Mouse (Mus musculus): ENCODE measurements around the gene Rnf141. TPM values are rescaled to one million over a fixed set of nuclear protein-coding genes. Genes with fewer than 3 reads are reported as not detected.

Rnf141 gene
- polyA plus RNA-seq, 1 experiment from 2014 or later = 29.3 TPM

GRCm38 (mm10) chr7:110823593-110823992, 20.7 kb downstream of the Rnf141 start:
- H3K27ac ChIP-seq = no peak overlapping the region
- peaks cover 42% of the 10 kb centered on the region for H3K4me1 ChIP-seq
- no peaks in the 10 kb centered on the region for H3K27me3 ChIP-seq (ENCODE audit: insufficient read depth, poor library complexity, severe bottlenecking)
- H3K4me3 ChIP-seq = no peak overlapping the region
- no peak for DNase-seq (ENCODE audit: low spot score)
- 67% methylated on average over 4 of the region's 4 CpGs for WGBS
- peaks cover 42% of the 10 kb centered on the region for H3K36me3 ChIP-seq
- H3K9me3 ChIP-seq = no peaks in the 10 kb centered on the region

DNA sequence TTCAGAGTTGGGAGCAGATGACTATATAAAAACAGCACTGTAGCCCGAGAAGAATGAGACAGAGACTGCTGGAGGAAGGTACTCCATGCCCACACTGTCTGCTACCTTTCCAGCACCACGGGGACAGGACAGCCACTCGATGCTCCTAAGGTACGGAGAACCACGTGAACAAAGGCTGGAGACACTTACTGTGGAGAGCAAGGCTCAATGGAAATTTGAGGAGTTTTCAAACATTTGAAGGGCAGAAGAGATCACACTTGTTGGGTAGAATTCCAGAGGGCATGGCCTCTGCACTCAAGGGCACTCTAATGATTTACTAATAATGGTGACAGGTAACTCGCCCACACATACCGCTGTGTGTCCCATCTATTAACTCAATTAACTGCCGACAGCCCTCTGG, 21.2 kb downstream of the Rnf141 start:
- Histone ChIP-seq H3K36me3 (peaks cover 37% of the 10 kb centered on the region), H3K27me3 (ENCODE audit: insufficient read depth, poor library complexity, severe bottlenecking) (no peaks in the 10 kb centered on the region), H3K27ac (no peak overlapping the region), H3K9me3 (no peaks in the 10 kb centered on the region), H3K4me1 (peaks cover 47% of the 10 kb centered on the region), H3K4me3 (no peak overlapping the region)
- 82% methylated on average over 8 of the region's 8 CpGs for WGBS
- DNase-seq (ENCODE audit: low spot score) = no peak

DNA sequence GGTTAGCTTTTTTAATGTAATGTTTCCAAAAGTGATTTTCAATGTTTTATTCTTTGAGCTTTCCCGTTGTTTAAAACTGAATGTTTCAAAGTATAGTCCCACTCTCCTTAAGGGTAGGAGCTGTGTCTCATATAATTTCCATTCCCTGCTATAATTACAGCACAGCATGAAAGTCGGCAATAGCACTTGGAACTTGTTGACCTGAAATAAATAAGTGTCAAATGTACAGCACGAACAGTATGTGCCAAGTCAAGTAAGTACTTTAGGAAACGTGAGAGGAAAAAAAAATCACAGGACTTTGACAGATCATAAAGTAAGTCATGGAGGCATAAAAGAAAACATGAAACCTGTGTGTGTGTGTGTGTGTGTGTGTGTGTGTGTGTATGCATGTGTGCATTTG, 22.2 kb downstream of the Rnf141 start:
- Histone ChIP-seq H3K27ac (peak overlapping the region; percentile 53; the same call in 1 of the 2 replicates), H3K4me3 (no peak overlapping the region), H3K9me3 (no peaks in the 10 kb centered on the region), H3K27me3 (ENCODE audit: insufficient read depth, poor library complexity, severe bottlenecking) (no peaks in the 10 kb centered on the region), H3K4me1 (peaks cover 48% of the 10 kb centered on the region), H3K36me3 (peaks cover 29% of the 10 kb centered on the region)
- DNase-seq (ENCODE audit: low spot score) = no peak
- 79% methylated on average over 4 of the region's 4 CpGs for WGBS

GRCm38 (mm10) chr7:110821653-110822052, 22.6 kb downstream of the Rnf141 start:
- Histone ChIP-seq H3K27ac (peak overlapping the region; percentile 53; the same call in 1 of the 2 replicates), H3K27me3 (ENCODE audit: insufficient read depth, poor library complexity, severe bottlenecking) (no peaks in the 10 kb centered on the region), H3K4me1 (peaks cover 48% of the 10 kb centered on the region), H3K4me3 (no peak overlapping the region), H3K9me3 (no peaks in the 10 kb centered on the region), H3K36me3 (peaks cover 29% of the 10 kb centered on the region)
- WGBS = 40% methylated on average over 3 of the region's 3 CpGs
- DNase-seq (ENCODE audit: low spot score) = no peak

DNA sequence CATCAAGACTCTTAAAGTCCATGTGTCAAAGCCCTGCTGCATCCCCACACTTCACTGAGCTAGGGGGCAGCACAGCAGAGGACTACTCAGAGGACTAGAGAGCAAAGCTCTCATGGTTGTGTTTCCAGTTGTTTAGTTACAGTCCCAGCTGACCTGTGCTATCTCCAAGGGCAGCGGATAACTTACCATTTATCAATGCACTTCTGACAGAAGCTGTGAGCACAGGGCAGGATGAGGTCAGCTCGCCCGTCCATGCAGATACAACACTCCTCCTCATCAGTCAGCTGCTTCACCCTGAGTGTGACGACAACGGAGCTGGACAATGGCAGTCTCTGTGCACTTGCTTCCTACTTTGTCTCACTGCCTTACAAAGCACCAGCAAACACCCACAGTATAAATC, 23.2 kb downstream of the Rnf141 start:
- Histone ChIP-seq H3K27ac (peak overlapping the region; percentile 53; the same call in 1 of the 2 replicates), H3K4me1 (peaks cover 48% of the 10 kb centered on the region), H3K36me3 (peaks cover 29% of the 10 kb centered on the region), H3K4me3 (no peak overlapping the region), H3K9me3 (no peaks in the 10 kb centered on the region), H3K27me3 (ENCODE audit: insufficient read depth, poor library complexity, severe bottlenecking) (no peaks in the 10 kb centered on the region)
- 10% methylated on average over 5 of the region's 5 CpGs for WGBS
- no peak for DNase-seq (ENCODE audit: low spot score)

- WGBS = 37% methylated on average over 11 of the region's 11 CpGs
- Histone ChIP-seq H3K4me3 (no peak overlapping the region), H3K9me3 (no peaks in the 10 kb centered on the region), H3K4me1 (peaks cover 48% of the 10 kb centered on the region), H3K27me3 (ENCODE audit: insufficient read depth, poor library complexity, severe bottlenecking) (no peaks in the 10 kb centered on the region), H3K27ac (peak overlapping the region; percentile 72), H3K36me3 (peaks cover 16% of the 10 kb centered on the region; the same call in 1 of the 2 replicates)
- no peak for DNase-seq (ENCODE audit: low spot score)
Observed at GRCm38 (mm10) chr7:110818787-110819350, 25.4 kb downstream of the Rnf141 start.

DNA sequence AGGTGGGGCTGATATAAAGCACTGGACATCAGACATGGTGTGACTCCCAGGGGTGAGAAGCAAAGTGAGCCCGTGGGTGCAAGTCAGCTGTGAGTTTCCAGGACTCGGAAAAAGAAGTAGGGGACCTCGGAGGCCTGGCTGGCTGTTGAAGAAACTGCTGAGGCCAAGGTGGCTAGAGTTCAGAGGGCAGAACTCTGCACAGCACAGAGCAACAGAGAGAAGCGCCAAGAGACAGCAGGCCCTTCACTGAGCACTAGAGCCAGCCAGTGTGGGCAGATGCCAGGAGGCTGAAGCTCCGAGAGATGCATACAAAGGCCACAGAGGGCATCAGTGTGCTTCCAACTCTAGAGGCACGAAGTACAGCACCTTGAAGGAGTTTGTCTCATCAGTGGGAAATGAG, 26.1 kb downstream of the Rnf141 start:
- H3K4me3 ChIP-seq = no peak overlapping the region
- peaks cover 9% of the 10 kb centered on the region; the same call in 1 of the 2 replicates for H3K36me3 ChIP-seq
- WGBS = 63% methylated on average over 6 of the region's 6 CpGs
- DNase-seq (ENCODE audit: low spot score) = no peak
- H3K27me3 ChIP-seq (ENCODE audit: insufficient read depth, poor library complexity, severe bottlenecking) = no peaks in the 10 kb centered on the region
- H3K9me3 ChIP-seq = no peaks in the 10 kb centered on the region
- peak overlapping the region; percentile 72 for H3K27ac ChIP-seq
- peaks cover 43% of the 10 kb centered on the region for H3K4me1 ChIP-seq

GRCm38 (mm10) chr7:110816037-110816436, 28.2 kb downstream of the Rnf141 start:
- DNase-seq (ENCODE audit: low spot score) = no peak
- Histone ChIP-seq H3K27me3 (ENCODE audit: insufficient read depth, poor library complexity, severe bottlenecking) (no peaks in the 10 kb centered on the region), H3K27ac (no peak overlapping the region), H3K9me3 (no peaks in the 10 kb centered on the region), H3K36me3 (peaks cover 12% of the 10 kb centered on the region), H3K4me1 (peaks cover 28% of the 10 kb centered on the region), H3K4me3 (no peak overlapping the region)
- 69% methylated on average over 5 of the region's 5 CpGs for WGBS

DNA sequence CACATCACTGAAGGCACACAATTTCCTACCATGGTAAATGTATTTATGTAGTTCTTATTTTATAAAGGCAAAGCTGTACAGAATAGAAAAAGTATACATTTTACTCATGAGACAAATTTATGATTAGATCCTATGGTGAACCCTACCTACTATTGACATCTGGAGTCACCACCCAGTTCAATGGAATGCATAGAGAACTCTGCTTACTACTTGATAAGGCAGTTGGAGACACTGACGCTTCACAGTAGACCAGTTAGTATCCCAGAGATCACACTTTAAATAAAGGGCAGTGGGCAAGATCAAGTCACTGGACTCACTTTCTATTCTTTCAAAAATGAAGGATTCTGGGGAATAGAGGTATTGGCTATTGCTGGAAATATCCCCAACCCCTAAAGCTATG, 30.3 kb downstream of the Rnf141 start:
- DNase-seq (ENCODE audit: low spot score) = no peak
- peaks cover 12% of the 10 kb centered on the region for H3K36me3 ChIP-seq

GRCm38 (mm10) chr7:110811529-110811928, 32.7 kb downstream of the Rnf141 start:
- peaks cover 9% of the 10 kb centered on the region; the same call in 1 of the 2 replicates for H3K4me1 ChIP-seq
- no peaks in the 10 kb centered on the region for H3K27me3 ChIP-seq (ENCODE audit: insufficient read depth, poor library complexity, severe bottlenecking)
- WGBS = 75% methylated on average over 5 of the region's 5 CpGs
- no peak overlapping the region for H3K27ac ChIP-seq
- DNase-seq (ENCODE audit: low spot score) = no peak
- no peaks in the 10 kb centered on the region for H3K9me3 ChIP-seq
- H3K4me3 ChIP-seq = no peak overlapping the region
- H3K36me3 ChIP-seq = peaks cover 12% of the 10 kb centered on the region

More for the DNA sequence above, 30.3 kb downstream of the Rnf141 start:
- no peaks in the 10 kb centered on the region for H3K9me3 ChIP-seq
- H3K4me3 ChIP-seq = no peak overlapping the region
- no peaks in the 10 kb centered on the region for H3K27me3 ChIP-seq (ENCODE audit: insufficient read depth, poor library complexity, severe bottlenecking)
- H3K27ac ChIP-seq = no peak overlapping the region
- H3K4me1 ChIP-seq = peaks cover 18% of the 10 kb centered on the region
- 55% methylated on average over 1 of the region's 1 CpGs for WGBS

DNA sequence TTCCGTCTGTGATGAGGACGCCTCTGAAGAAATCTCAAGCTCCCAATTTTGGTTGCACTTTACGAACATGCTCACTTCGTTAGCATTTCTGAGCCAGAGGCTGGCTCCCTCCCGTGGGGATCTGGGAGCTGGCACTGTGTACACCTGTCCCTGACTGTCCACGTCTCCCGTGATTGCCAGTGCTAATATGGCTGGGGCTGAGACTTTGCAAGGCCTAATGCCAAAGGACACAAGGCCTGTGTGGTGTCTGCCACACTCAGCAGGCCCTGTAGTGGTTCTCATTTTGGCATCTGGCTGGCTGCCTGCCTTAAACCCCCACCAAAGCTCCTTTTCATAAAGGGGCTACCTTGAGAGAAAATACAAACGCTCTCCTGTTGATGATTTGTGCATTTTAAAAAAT, 33.3 kb downstream of the Rnf141 start:
- DNase-seq (ENCODE audit: low spot score) = no peak
- H3K27ac ChIP-seq = no peak overlapping the region
- H3K27me3 ChIP-seq (ENCODE audit: insufficient read depth, poor library complexity, severe bottlenecking) = no peaks in the 10 kb centered on the region
- peaks cover 12% of the 10 kb centered on the region for H3K36me3 ChIP-seq
- no peaks in the 10 kb centered on the region for H3K9me3 ChIP-seq
- WGBS = 84% methylated on average over 8 of the region's 8 CpGs
- H3K4me3 ChIP-seq = no peak overlapping the region
- peaks cover 9% of the 10 kb centered on the region; the same call in 1 of the 2 replicates for H3K4me1 ChIP-seq

DNA sequence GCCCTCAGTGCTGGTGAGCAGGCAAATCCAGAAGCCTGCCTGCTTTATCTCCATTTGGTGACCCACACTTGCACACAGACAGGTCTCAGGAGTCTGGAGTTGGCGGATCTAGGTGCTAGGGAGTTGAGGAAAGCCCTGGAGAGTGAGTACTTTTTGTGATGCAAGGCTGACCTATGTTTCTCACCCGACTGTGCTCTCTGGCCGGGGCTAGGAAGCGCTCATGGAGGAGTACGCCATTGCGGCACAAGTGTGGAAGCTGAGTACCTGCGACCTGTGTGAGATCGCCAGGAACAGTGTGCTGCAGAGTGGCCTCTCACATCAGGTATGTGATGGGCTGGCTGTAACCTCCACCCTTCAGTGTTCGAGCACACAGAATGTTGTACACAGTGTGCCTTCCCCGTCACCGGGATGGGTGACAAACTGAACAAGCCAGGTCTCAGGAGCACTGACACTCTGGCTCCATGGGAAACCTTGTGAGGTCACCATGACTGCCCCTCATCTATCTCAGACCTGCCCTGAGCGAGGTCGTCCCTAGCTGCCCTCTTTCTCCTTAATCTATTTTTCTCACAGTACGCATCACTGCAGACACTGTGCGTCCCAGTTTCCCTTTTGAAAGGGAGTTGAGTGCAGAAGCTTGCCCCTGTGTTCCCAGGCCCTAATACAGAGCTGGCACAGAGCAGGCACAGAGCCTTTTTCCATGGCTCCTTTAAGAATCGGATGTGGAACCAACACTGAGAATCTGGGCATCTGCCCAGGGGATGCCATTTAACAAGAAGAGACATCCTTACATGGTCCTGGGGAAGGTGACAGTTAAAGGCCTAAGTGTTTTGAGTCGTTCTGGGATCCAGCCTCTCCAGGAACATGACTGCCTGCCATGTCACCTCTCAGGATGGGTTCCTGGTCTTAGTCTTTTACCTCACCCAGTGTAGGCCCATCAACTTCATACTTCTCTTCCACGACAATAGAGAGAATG, 34.4 kb downstream of the Rnf141 start:
- Histone ChIP-seq H3K4me3 (no peak overlapping the region), H3K9me3 (no peaks in the 10 kb centered on the region), H3K27me3 (ENCODE audit: insufficient read depth, poor library complexity, severe bottlenecking) (no peaks in the 10 kb centered on the region), H3K4me1 (peaks cover 13% of the 10 kb centered on the region; the same call in 1 of the 2 replicates), H3K36me3 (peaks cover 12% of the 10 kb centered on the region), H3K27ac (no peak overlapping the region)
- no peak for DNase-seq (ENCODE audit: low spot score)
- 79% methylated on average over 18 of the region's 18 CpGs for WGBS

- Histone ChIP-seq H3K4me3 (no peak overlapping the region), H3K36me3 (peaks cover 7% of the 10 kb centered on the region), H3K27ac (no peak overlapping the region), H3K9me3 (no peaks in the 10 kb centered on the region), H3K27me3 (ENCODE audit: insufficient read depth, poor library complexity, severe bottlenecking) (no peaks in the 10 kb centered on the region), H3K4me1 (peaks cover 13% of the 10 kb centered on the region; the same call in 1 of the 2 replicates)
- 74% methylated on average over 3 of the region's 3 CpGs for WGBS
- DNase-seq (ENCODE audit: low spot score) = no peak
Observed at GRCm38 (mm10) chr7:110808962-110809361, 35.3 kb downstream of the Rnf141 start.
